Mouse (Mus musculus) brown adipose tissue, adult 24 weeks (tissue): Measurements from ENCODE around the gene Tdgf1. TPM values are rescaled to one million over a fixed set of nuclear protein-coding genes. Genes with fewer than 3 reads are reported as not detected.

Experiments used
- H3K27ac ChIP-seq: fragments of 200-500 bp; replicated peaks from 2 replicates; pipeline ENCODE4 v1.5.1; 2012; ENCODE audit warnings: low read depth, mild to moderate bottlenecking, low read length
- H3K4me1 ChIP-seq: fragments of 200-500 bp; 2 replicates; pipeline ENCODE4 v1.6.1; 2012; ENCODE audit warnings: low read length, mixed read lengths; ENCODE audit not compliant: control insufficient read depth, insufficient read depth, insufficient read length
- H3K4me3 ChIP-seq: fragments of 200-500 bp; 2 replicates; pipeline ENCODE4 v1.5.1; 2012; ENCODE audit warnings: low read depth, mild to moderate bottlenecking, low read length, moderate library complexity; ENCODE audit not compliant: insufficient read depth
- polyA plus RNA-seq: library from polyadenylated mRNA; stranded (reverse); fragments of >200 nt; gene quantifications from 2 replicates; pipeline ENCODE4 v1.2.4, GENCODE M21; 2012; ENCODE audit not compliant: missing spikeins, insufficient read depth, insufficient read length

Gene Tdgf1
- polyA plus RNA-seq, 1 experiment, result not detected

- Histone ChIP-seq H3K27ac (no peak overlapping the region), H3K4me3 (no peak overlapping the region), H3K4me1 (no peaks in the 10 kb centered on the region; the same call in 1 of the 2 replicates)
These were observed 37.3 kb downstream of the Tdgf1 start for GRCm38 (mm10) chr9:110908631-110909016.

GRCm38 (mm10) chr9:110907838-110908630 lies 37.9 kb downstream of the Tdgf1 start:
- Histone ChIP-seq H3K4me3 (no peak overlapping the region), H3K27ac (no peak overlapping the region), H3K4me1 (no peaks in the 10 kb centered on the region; the same call in 1 of the 2 replicates)

- Histone ChIP-seq H3K4me3 (no peak overlapping the region), H3K27ac (no peak overlapping the region), H3K4me1 (no peaks in the 10 kb centered on the region; the same call in 1 of the 2 replicates)
These were observed 38.6 kb downstream of the Tdgf1 start for GRCm38 (mm10) chr9:110907201-110907837.

GRCm38 (mm10) chr9:110902271-110902670 lies 43.7 kb downstream of the Tdgf1 start:
- no peak overlapping the region for H3K4me3 ChIP-seq
- no peaks in the 10 kb centered on the region for H3K4me1 ChIP-seq
- no peak overlapping the region for H3K27ac ChIP-seq

GRCm38 (mm10) chr9:110901204-110901603 lies 44.8 kb downstream of the Tdgf1 start:
- no peaks in the 10 kb centered on the region for H3K4me1 ChIP-seq
- H3K27ac ChIP-seq, result no peak overlapping the region
- H3K4me3 ChIP-seq, result no peak overlapping the region

- Histone ChIP-seq H3K4me3 (no peak overlapping the region), H3K27ac (no peak overlapping the region)
These were observed 46.4 kb downstream of the Tdgf1 start for GRCm38 (mm10) chr9:110899451-110900008.

GRCm38 (mm10) chr9:110896595-110896994 lies 49.4 kb downstream of the Tdgf1 start:
- Histone ChIP-seq H3K4me3 (no peak overlapping the region), H3K27ac (no peak overlapping the region), H3K4me1 (peaks cover 7% of the 10 kb centered on the region)

More at GRCm38 (mm10) chr9:110899451-110900008, 46.4 kb downstream of the Tdgf1 start:
- no peaks in the 10 kb centered on the region for H3K4me1 ChIP-seq

- Histone ChIP-seq H3K4me1 (peaks cover 12% of the 10 kb centered on the region), H3K4me3 (no peak overlapping the region), H3K27ac (no peak overlapping the region)
These were observed 50.0 kb downstream of the Tdgf1 start for GRCm38 (mm10) chr9:110895994-110896393.

GRCm38 (mm10) chr9:110895507-110895906 lies 50.5 kb downstream of the Tdgf1 start:
- Histone ChIP-seq H3K27ac (no peak overlapping the region), H3K4me1 (peaks cover 17% of the 10 kb centered on the region), H3K4me3 (no peak overlapping the region)

- Histone ChIP-seq H3K4me1 (peaks cover 24% of the 10 kb centered on the region), H3K4me3 (peak overlapping the region; percentile 40; the same call in 1 of the 2 replicates), H3K27ac (peak overlapping the region; percentile 56; the same call in 1 of the 2 replicates)
These were observed 52.5 kb downstream of the Tdgf1 start for GRCm38 (mm10) chr9:110893429-110893828.

GRCm38 (mm10) chr9:110892552-110892951 lies 53.4 kb downstream of the Tdgf1 start:
- no peak overlapping the region for H3K4me3 ChIP-seq
- H3K27ac ChIP-seq, result no peak overlapping the region
- peaks cover 28% of the 10 kb centered on the region for H3K4me1 ChIP-seq

- H3K4me1 ChIP-seq, result peaks cover 28% of the 10 kb centered on the region
- peak overlapping the region; percentile 41; the same call in 1 of the 2 replicates for H3K27ac ChIP-seq
- H3K4me3 ChIP-seq, result no peak overlapping the region
These were observed 54.7 kb downstream of the Tdgf1 start for GRCm38 (mm10) chr9:110891077-110891828.

- H3K4me1 ChIP-seq, result peaks cover 28% of the 10 kb centered on the region
- H3K4me3 ChIP-seq, result no peak overlapping the region
- peak overlapping the region; percentile 27; the same call in 1 of the 2 replicates for H3K27ac ChIP-seq
These were observed 55.8 kb downstream of the Tdgf1 start for GRCm38 (mm10) chr9:110890026-110890783.
